Mouse (Mus musculus) midbrain, postnatal 0 days (tissue): ENCODE data around the gene N4bp2l2. TPM values are rescaled to one million over a fixed set of nuclear protein-coding genes. Genes with fewer than 3 reads are reported as not detected.

Source experiments
- ATAC-seq: fragments of 200-750 bp; cut with Nextera tagmentation; 2 replicates; pipeline ENCODE4 v1.8.0; 2017; ENCODE audit warnings: moderate number of reproducible peaks, mild to moderate bottlenecking, moderate TSS enrichment, moderate library complexity; ENCODE audit not compliant: low FRiP score
- DNase-seq: peaks from one replicate; pipeline ENCODE4 v3.0.0-alpha.2; 2015; ENCODE audit warnings: low spot score
- H3K27ac ChIP-seq: fragments of 300-500 bp; sonication (generic); 2 replicates; pipeline ENCODE4 v1.5.1; 2014; ENCODE audit warnings: low read depth, mild to moderate bottlenecking, low read length, mixed read lengths
- H3K27me3 ChIP-seq: fragments of 300-500 bp; sonication (generic); 2 replicates; pipeline ENCODE4 v1.6.1; 2014; ENCODE audit warnings: low read length, control low read depth, mixed read lengths; ENCODE audit not compliant: insufficient read depth
- H3K36me3 ChIP-seq: fragments of 300-500 bp; sonication (generic); 2 replicates; pipeline ENCODE4 v1.6.1; 2014; ENCODE audit warnings: low read length, control low read depth, mixed read lengths; ENCODE audit not compliant: insufficient read depth
- H3K4me1 ChIP-seq: fragments of 300-500 bp; sonication (generic); 2 replicates; pipeline ENCODE4 v1.6.1; 2014; ENCODE audit warnings: mild to moderate bottlenecking, control low read depth, antibody characterized with exemption, low read length, mixed read lengths; ENCODE audit not compliant: insufficient read depth
- H3K4me2 ChIP-seq: fragments of 300-500 bp; sonication (generic); 2 replicates; pipeline ENCODE4 v1.6.1; 2014; ENCODE audit warnings: low read depth, mild to moderate bottlenecking, low read length, mixed read lengths; ENCODE audit not compliant: poor library complexity, severe bottlenecking
- H3K4me3 ChIP-seq: fragments of 300-500 bp; sonication (generic); 2 replicates; pipeline ENCODE4 v1.5.1; 2014; ENCODE audit warnings: low read depth, mild to moderate bottlenecking, low read length, moderate library complexity
- H3K9ac ChIP-seq: fragments of 300-500 bp; sonication (generic); replicated peaks from 2 replicates; pipeline ENCODE4 v1.6.1; 2014; ENCODE audit warnings: mild to moderate bottlenecking, low read length, moderate library complexity, mixed read lengths; ENCODE audit not compliant: poor library complexity, severe bottlenecking
- H3K9me3 ChIP-seq: fragments of 300-500 bp; sonication (generic); 2 replicates; pipeline ENCODE4 v1.6.1; 2016; ENCODE audit warnings: low read length, control low read depth
- CTCF ChIP-seq: IDR thresholded peaks from 2 replicates; pipeline ENCODE4 v1.5.1; 2016; ENCODE audit warnings: antibody characterized with exemption, mild to moderate bottlenecking
- WGBS: fragments of 180-500 bp; shearing (Covaris S2); extraction: QIAGEN DNeasy Blood & Tissue Kit; methylation state at CpG from one replicate; pipeline ENCODE4 v1.1.7; 2014; 5-methylcytosine and 5-hydroxymethylcytosine counted together
- polyA plus RNA-seq: library from polyadenylated mRNA; unstranded; fragments of >200 nt; fragmentation: Nextera tagmentation; extraction: Ambion mirVana; gene quantifications from 2 replicates; pipeline ENCODE4 v1.2.1, GENCODE M21; 2015
- total RNA-seq: library from RNA; depleted of rRNA; stranded (reverse); fragments of >200 nt; gene quantifications from 2 replicates; pipeline ENCODE4 v1.2.3, GENCODE M21; 2014

Gene N4bp2l2
- total and polyA plus RNA-seq, 2 experiments from 2014 or later = 29.1 to 38.9 TPM

- Histone ChIP-seq H3K9me3 (no peaks in the 10 kb centered on the region), H3K4me2 (no peak overlapping the region), H3K36me3 (peaks cover 12% of the 10 kb centered on the region), H3K4me1 (peaks cover 4% of the 10 kb centered on the region; the same call in 1 of the 2 replicates), H3K9ac (no peak overlapping the region), H3K4me3 (no peak overlapping the region), H3K27ac (no peak overlapping the region), H3K27me3 (no peaks in the 10 kb centered on the region)
- TF ChIP-seq CTCF = no peak
- DNase-seq = no peak
- 98% methylated on average over 6 of the region's 6 CpGs for WGBS
- no peak for ATAC-seq
Measured at GRCm38 (mm10) chr5:150606131-150606530, 59.9 kb downstream of the N4bp2l2 start.

GRCm38 (mm10) chr5:150601441-150602230 lies 64.3 kb downstream of the N4bp2l2 start:
- no peak overlapping the region for H3K9ac ChIP-seq
- H3K27me3 ChIP-seq = no peaks in the 10 kb centered on the region
- peak; percentile 73 for DNase-seq
- WGBS = 54% methylated on average over 14 of the region's 14 CpGs
- no peaks in the 10 kb centered on the region; the same call in 1 of the 2 replicates for H3K36me3 ChIP-seq
- ATAC-seq = peak; percentile 73
- H3K4me3 ChIP-seq = no peak overlapping the region
- H3K4me2 ChIP-seq = no peak overlapping the region
- H3K9me3 ChIP-seq = no peaks in the 10 kb centered on the region
- H3K27ac ChIP-seq = peak overlapping the region; percentile 74
- H3K4me1 ChIP-seq = peaks cover 5% of the 10 kb centered on the region; the same call in 1 of the 2 replicates
- no peak for TF ChIP-seq CTCF

GRCm38 (mm10) chr5:150600554-150601440 lies 65.2 kb downstream of the N4bp2l2 start:
- no peaks in the 10 kb centered on the region for H3K27me3 ChIP-seq
- H3K4me2 ChIP-seq = no peak overlapping the region
- no peak for DNase-seq
- WGBS = 65% methylated on average over 20 of the region's 20 CpGs
- peak; percentile 45 for ATAC-seq
- H3K27ac ChIP-seq = peak overlapping the region; percentile 74
- H3K4me3 ChIP-seq = no peak overlapping the region
- no peaks in the 10 kb centered on the region for H3K9me3 ChIP-seq
- 0 out of 2 replicates have a peak, but pooled peaks cover 4% of the 10 kb centered on the region for H3K36me3 ChIP-seq
- no peak for TF ChIP-seq CTCF
- H3K9ac ChIP-seq = no peak overlapping the region
- H3K4me1 ChIP-seq = peaks cover 5% of the 10 kb centered on the region; the same call in 1 of the 2 replicates

GRCm38 (mm10) chr5:150599301-150600294 lies 66.4 kb downstream of the N4bp2l2 start:
- no peak overlapping the region for H3K9ac ChIP-seq
- no peak overlapping the region for H3K4me3 ChIP-seq
- H3K27ac ChIP-seq = no peak overlapping the region
- H3K9me3 ChIP-seq = no peaks in the 10 kb centered on the region
- DNase-seq = no peak
- no peak for ATAC-seq
- H3K4me1 ChIP-seq = peaks cover 5% of the 10 kb centered on the region; the same call in 1 of the 2 replicates
- no peak overlapping the region for H3K4me2 ChIP-seq
- 0 out of 2 replicates have a peak, but pooled peaks cover 4% of the 10 kb centered on the region for H3K36me3 ChIP-seq
- no peaks in the 10 kb centered on the region for H3K27me3 ChIP-seq
- 63% methylated on average over 13 of the region's 13 CpGs for WGBS
- TF ChIP-seq CTCF = no peak
